8 mouse cellular contexts compared by ENCODE assay signal in the genomic region with DNA sequence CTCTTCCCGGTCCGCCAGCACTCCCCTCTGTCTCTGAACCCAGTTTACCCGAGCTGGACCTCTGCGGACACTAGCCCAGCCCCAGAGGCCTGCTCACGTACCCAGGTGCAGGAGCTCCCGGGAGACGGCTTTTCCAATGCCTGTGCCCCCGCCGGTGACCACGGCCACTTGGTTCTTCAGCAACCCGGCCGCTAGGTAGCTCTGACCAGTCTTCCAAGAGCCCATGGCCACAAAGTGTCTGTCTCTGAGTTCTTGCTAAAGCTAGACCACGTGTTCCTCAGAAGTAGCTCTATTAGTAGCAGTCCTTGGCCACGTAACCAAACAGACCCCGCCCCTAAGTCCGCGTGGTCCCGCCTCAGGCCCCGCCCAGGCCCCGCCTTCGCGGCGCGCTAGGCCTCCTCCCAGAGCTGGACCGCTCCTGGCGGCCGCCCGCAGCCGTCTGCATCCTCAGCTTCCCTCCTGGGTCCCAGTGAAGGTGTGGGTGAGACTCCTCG. TPM values are rescaled to one million over a fixed set of nuclear protein-coding genes. Genes with fewer than 3 reads are reported as not detected.
A peak's percentile ranks its signal among the peaks of the same experiment; 100 is the strongest.
DNase-seq lines count a peak whose midpoint lies in the region; ATAC-seq and TF ChIP-seq lines count a peak whose summit lies in the region.

A gene (minus strand): TSS at position 323 of the 494 bp plus-strand sequence.
A gene (plus strand): TSS at position 378 of the 494 bp plus-strand sequence.

- H3K9ac ChIP-seq in embryonic facial prominence, embryonic 15.5 days: peak within 1 kb of the TSS; percentile 71
- H3K9ac ChIP-seq in kidney, embryonic 15.5 days: peak within 1 kb of the TSS; percentile 47

- no peak for TF ChIP-seq CTCF in bone marrow, adult 2 months (IDR thresholded peaks at IDR 0.05; ENCODE audit: control insufficient read depth, insufficient read depth, low read length)

- H3K4me3 ChIP-seq in bone marrow, adult 2 months (replicated peaks; ENCODE audit: control insufficient read depth, low read depth, low read length): peak within 1 kb of the TSS; percentile 67
- H3K4me3 ChIP-seq in embryonic facial prominence, embryonic 15.5 days (replicated peaks): peak within 1 kb of the TSS; percentile 72
- peak within 1 kb of the TSS; percentile 73 for H3K4me3 ChIP-seq in heart, embryonic 10.5 days
- peak within 1 kb of the TSS; percentile 56 for H3K4me3 ChIP-seq in kidney, embryonic 15.5 days (replicated peaks)

- peak; percentile 95 for DNase-seq in 416B (ENCODE audit: low read depth)
- peak; percentile 95 for DNase-seq in heart, embryonic 10.5 days (ENCODE audit: low spot score)
- DNase-seq in liver: peak; percentile 93
- peak; percentile 89 to 92 for DNase-seq in spleen, postnatal 4 days (ENCODE audit: low spot score in 2 of 2)

- peak within 1 kb of the TSS; percentile 86 for H3K4me2 ChIP-seq in embryonic facial prominence, embryonic 15.5 days (replicated peaks)
- peak within 1 kb of the TSS; percentile 62 for H3K4me2 ChIP-seq in kidney, embryonic 15.5 days

- ATAC-seq in embryonic facial prominence, embryonic 15.5 days (ENCODE audit: insufficient number of reproducible peaks, low FRiP score, low TSS enrichment, low read depth): peak; percentile 99
- peak; percentile 99 for ATAC-seq in kidney, embryonic 15.5 days (replicated peaks; ENCODE audit: low FRiP score)
- peak; percentile 98 for ATAC-seq in monocyte, adult 5-6 weeks (replicated peaks; ENCODE audit: insufficient number of reproducible peaks, low FRiP score, low TSS enrichment, poor library complexity, severe bottlenecking)

- H3K27me3 ChIP-seq in embryonic facial prominence, embryonic 15.5 days: no peaks in the 10 kb centered on the region
- peaks cover 16% of the 10 kb centered on the region for H3K27me3 ChIP-seq in heart, embryonic 10.5 days (ENCODE audit: insufficient read depth, poor library complexity, severe bottlenecking)
- H3K27me3 ChIP-seq in kidney, embryonic 15.5 days: peaks cover 11% of the 10 kb centered on the region; the same call in 1 of the 2 replicates

- H3K27ac ChIP-seq in bone marrow, adult 2 months (ENCODE audit: control insufficient read depth, insufficient read depth, low read depth, low read length, poor library complexity): no peak within 1 kb of the TSS
- peak within 1 kb of the TSS; percentile 85 for H3K27ac ChIP-seq in embryonic facial prominence, embryonic 15.5 days (replicated peaks)
- peak within 1 kb of the TSS; percentile 88 for H3K27ac ChIP-seq in heart, embryonic 10.5 days
- peak within 1 kb of the TSS; percentile 49 for H3K27ac ChIP-seq in kidney, embryonic 15.5 days

- H3K36me3 ChIP-seq in embryonic facial prominence, embryonic 15.5 days: no peaks in the 10 kb centered on the region
- no peaks in the 10 kb centered on the region for H3K36me3 ChIP-seq in heart, embryonic 10.5 days
- H3K36me3 ChIP-seq in kidney, embryonic 15.5 days: no peaks in the 10 kb centered on the region

- H3K9me3 ChIP-seq in embryonic facial prominence, embryonic 15.5 days (replicated peaks): no peaks in the 10 kb centered on the region
- no peaks in the 10 kb centered on the region for H3K9me3 ChIP-seq in heart, embryonic 10.5 days
- H3K9me3 ChIP-seq in kidney, embryonic 15.5 days (replicated peaks): no peaks in the 10 kb centered on the region

- peak; percentile 33; the same call in 1 of the 2 replicates for TF ChIP-seq POLR2A in bone marrow, adult 2 months (IDR thresholded peaks at IDR 0.05; ENCODE audit: borderline replicate concordance, control insufficient read depth, low read depth, low read length)

- H3K4me1 ChIP-seq in bone marrow, adult 2 months (ENCODE audit: control insufficient read depth, insufficient read depth, low read length): no peaks in the 10 kb centered on the region; the same call in 1 of the 2 replicates
- H3K4me1 ChIP-seq in embryonic facial prominence, embryonic 15.5 days: peaks cover 5% of the 10 kb centered on the region; the same call in 1 of the 2 replicates
- H3K4me1 ChIP-seq in heart, embryonic 10.5 days: peaks cover 5% of the 10 kb centered on the region; the same call in 1 of the 2 replicates
- H3K4me1 ChIP-seq in kidney, embryonic 15.5 days: peaks cover 23% of the 10 kb centered on the region

- WGBS in bone marrow, adult 2 months: under 1% methylated on average over 30 of the region's 30 CpGs
- under 1% methylated on average over 30 of the region's 30 CpGs for WGBS in embryonic facial prominence, embryonic 15.5 days
- WGBS in heart, embryonic 10.5 days: under 1% methylated on average over 30 of the region's 30 CpGs
- WGBS in kidney, embryonic 15.5 days: under 1% methylated on average over 30 of the region's 30 CpGs

RNA-seq across cellular contexts. Expression of the first gene that starts in this region (rescaled TPM):
- 10.6 and 12.0 TPM in 2 replicates for polyA plus RNA-seq in bone marrow, adult 2 months (2011; ENCODE audit: insufficient read depth, insufficient read length, low replicate concordance, missing spikeins)
- polyA plus RNA-seq in embryonic facial prominence, embryonic 15.5 days (2015; fragmentation: Nextera tagmentation; extraction: Ambion mirVana): 35.6 and 37.1 TPM in 2 replicates
- 20.4 and 28.6 TPM in 2 replicates for polyA plus RNA-seq in heart, embryonic 10.5 days (2016; fragmentation: Nextera tagmentation; extraction: Ambion mirVana)
- polyA plus RNA-seq in kidney, embryonic 15.5 days (2015; fragmentation: Nextera tagmentation; extraction: Ambion mirVana): 53.8 and 54.9 TPM in 2 replicates
- 0.58 to 1.9 TPM in 2 of 3 replicates, not detected in the other for total RNA-seq in monocyte, adult 5-6 weeks (2017)

RNA-seq across cellular contexts. Expression of the second gene that starts in this region (rescaled TPM):
- 1.0 TPM in 2 replicates for polyA plus RNA-seq in bone marrow, adult 2 months (2011; ENCODE audit: insufficient read depth, insufficient read length, low replicate concordance, missing spikeins)
- polyA plus RNA-seq in embryonic facial prominence, embryonic 15.5 days (2015; fragmentation: Nextera tagmentation; extraction: Ambion mirVana): 3.1 and 3.7 TPM in 2 replicates
- 0.36 and 1.1 TPM in 2 replicates for polyA plus RNA-seq in heart, embryonic 10.5 days (2016; fragmentation: Nextera tagmentation; extraction: Ambion mirVana)
- 4.8 and 5.0 TPM in 2 replicates for polyA plus RNA-seq in kidney, embryonic 15.5 days (2015; fragmentation: Nextera tagmentation; extraction: Ambion mirVana)
- not detected in 3 replicates for total RNA-seq in monocyte, adult 5-6 weeks (2017)
